Mouse (Mus musculus) thymus, postnatal 14 days (tissue): ENCODE data around the gene Vmn2r85.
"Not testable (repeated sequence)": the region's sequence is repeated elsewhere in the genome, so short reads cannot be mapped to it uniquely, and the experiment has no call there.

Experiments
- DNase-seq: peaks from one replicate; pipeline ENCODE4 v3.0.0; 2021

Vmn2r85 gene

DNA sequence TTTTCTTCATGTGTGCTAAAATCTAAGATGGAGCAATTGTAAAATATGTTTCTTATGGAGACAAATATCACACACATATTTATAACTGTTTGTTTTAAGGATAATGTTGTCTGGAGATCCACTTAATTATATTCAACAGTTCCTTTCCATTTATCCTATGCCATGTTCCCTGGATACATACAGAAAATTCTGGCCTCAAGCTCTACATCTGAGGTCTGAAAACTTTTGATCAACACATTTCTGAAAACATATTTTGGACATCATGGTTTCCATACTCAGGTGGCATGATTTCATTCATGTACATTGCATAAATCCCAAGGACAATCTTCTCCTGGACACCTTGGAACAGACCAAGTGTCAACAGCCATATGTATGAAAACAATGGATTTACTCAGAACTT is at the start of gene Vmn2r85:
Gene Vmn2r85, minus strand, starts transcription at position 101 of the 400 bp plus-strand sequence.
- DNase-seq = not testable (repeated sequence)

DNA sequence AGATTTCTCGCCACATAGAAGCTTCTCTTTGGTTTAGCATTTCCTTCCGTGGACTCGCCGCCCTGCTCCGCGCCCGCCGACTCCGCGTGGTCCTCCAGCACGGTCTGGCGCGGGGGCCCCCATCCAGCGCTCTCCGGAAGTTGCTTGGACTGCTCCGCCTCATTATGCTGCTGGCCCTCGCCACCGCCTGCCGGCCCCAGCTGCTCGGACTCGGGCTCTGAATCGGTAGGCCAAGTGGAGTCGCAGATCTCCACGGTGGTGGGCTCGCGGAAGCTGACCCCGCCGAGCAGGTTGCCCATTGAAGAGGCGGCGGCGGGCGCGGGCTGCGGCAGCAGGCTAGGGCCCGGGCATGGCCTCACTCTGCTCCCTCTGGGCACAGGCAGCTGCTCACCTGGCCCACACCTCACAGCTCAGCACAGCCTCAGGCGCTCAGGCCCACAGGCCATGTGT is 40.8 kb upstream of the Vmn2r85 start:
- no peak for DNase-seq

DNA sequence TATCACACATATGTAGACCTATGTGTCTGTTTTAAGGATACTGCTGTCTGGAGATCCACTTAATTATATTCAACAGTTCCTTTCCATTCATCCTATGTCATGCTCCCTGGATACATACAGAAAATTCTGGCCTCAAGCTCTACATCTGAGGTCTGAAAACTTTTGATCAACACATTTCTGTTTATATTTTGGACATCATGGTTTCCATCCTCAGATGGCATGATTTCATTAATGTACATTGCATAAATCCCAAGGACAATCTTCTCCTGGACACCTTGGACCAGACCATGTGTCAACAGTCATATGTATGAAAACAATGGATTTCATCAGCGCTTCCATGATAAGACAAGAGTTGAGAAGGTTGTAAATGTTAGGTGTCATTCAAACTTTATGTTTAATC is 26.4 kb upstream of the Vmn2r85 start, which contains the start of gene Vmn2r86:
Gene Vmn2r86, minus strand, starts transcription at position 101 of the 400 bp plus-strand sequence.
- not testable (repeated sequence) for DNase-seq

DNA sequence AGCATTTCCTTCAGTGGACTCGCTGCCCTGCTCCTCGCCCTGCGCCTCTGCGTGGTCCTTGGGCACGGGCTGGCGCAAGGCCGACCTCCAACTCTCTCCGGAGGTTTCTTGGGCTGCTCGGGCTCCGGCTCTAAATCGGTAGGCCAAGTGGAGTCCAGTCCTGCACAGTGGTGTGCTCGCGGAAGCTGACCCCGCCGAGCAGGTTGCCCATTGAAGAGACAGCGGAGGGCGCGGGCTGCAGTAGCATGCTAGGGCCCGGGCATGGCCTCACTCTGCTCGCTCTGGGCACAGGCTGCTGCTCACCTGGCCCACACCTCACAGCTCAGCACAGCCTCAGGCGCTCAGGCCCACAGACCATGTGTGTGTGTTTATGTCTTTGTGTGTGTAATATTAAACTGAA is 15.3 kb upstream of the Vmn2r85 start:
- DNase-seq = no peak

DNA sequence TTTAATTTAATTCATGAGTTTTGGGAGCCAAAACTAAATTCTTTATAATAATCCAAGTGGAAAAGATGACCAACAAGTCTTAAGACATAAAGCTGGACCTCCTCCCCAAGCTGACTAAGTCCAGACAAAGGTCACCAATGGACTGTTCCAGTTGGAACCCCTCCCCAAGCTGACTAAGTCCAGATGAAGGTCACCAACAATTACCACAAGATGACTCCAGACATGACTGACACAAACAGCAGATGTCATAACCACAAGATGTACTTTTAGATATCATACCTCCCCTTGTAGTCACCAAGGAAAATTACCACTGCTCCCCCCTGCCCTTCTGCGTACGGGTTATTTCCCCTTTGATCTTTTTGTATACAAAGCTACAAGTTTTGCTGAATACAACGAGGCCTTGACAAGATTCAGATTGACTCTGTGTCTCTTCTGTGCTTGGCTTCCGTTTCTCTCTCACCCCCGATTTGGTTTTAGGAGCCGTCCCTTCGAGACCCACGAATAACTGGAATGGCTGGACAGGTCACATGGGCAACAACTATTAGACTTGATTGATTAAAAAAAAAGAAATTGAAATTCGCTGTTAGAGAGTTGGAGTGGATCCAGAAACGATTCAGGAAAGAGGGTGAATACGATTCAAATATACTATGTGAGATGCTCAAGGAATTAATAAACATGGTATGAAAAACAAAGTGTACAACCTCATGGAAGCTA is 4.8 kb upstream of the Vmn2r85 start:
- not testable (repeated sequence) for DNase-seq

DNA sequence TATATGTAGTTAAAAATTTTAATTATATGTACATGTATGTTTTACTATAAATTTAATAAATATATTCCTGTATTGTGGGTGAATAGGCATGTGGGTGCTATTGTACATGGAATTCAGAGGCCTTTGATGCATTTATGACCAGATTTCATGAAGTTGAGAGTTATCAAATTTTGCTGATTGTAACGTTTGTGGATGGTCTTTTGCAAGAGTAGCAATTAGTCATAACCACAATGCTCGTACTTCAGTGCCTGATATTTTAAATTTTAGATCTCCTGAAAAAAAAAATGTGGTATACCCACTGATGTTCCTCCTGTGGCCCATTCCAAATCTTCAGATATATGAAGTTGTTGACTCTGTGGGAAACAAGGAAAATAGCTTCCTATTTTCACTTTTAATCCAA is 7.1 kb downstream of the Vmn2r85 start:
- not testable (repeated sequence) for DNase-seq

DNA sequence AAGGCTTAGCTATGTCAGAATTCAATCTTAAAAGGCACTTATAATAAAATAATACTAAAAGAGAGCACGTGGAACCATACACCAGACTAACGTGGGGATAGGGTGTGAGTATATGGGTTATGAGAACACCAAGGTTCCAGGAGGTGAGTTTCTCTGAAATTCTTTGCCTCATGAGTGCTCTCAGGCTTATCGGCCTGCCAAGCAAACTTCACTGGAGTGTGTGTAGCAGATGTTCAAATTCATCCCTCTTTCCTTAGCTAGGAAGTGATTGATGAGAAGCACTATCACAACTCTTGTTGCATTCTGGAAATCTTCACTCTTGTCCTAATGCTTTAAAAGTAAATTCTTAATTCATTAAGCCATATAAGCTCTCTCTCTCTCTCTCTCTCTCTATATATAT is 9.1 kb downstream of the Vmn2r85 start:
- DNase-seq = no peak

DNA sequence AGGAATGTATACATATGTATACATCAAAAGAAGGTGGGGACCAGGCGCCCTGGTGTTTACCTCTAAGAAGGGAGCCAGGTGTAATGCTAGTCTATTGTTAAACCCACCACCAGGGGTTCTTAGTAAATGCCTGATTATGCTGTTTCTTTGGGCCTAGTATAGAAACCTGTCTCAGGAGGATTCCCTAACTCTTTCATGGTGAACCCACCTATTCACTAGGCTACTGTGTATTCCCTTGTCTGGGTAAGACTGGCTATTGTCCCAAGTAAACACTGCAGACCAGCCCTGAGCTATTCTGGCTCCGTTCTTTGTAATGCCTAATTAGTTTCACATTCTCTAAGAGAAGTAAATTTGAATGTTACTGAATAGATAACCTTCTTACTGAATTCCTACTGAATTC is 9.5 kb downstream of the Vmn2r85 start:
- not testable (repeated sequence) for DNase-seq

DNA sequence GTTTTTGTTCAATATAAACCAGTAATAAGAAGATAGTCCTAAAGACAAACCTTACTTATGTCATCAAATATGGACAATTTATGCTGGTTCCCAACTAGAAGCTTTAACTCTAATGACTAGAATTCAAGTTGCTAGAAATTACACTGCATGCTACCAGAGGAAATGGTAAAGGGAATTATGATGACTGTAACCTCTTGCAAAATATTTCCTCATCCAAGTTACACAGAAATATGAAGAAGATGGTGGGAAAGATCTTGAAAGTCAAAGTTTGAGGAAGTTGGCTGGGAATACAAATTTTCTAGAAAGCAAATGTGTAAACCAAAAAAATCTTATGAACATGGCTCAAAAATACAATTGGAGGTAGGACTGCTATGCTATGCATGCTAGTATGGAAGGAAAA is 13.2 kb downstream of the Vmn2r85 start:
- not testable (repeated sequence) for DNase-seq

DNA sequence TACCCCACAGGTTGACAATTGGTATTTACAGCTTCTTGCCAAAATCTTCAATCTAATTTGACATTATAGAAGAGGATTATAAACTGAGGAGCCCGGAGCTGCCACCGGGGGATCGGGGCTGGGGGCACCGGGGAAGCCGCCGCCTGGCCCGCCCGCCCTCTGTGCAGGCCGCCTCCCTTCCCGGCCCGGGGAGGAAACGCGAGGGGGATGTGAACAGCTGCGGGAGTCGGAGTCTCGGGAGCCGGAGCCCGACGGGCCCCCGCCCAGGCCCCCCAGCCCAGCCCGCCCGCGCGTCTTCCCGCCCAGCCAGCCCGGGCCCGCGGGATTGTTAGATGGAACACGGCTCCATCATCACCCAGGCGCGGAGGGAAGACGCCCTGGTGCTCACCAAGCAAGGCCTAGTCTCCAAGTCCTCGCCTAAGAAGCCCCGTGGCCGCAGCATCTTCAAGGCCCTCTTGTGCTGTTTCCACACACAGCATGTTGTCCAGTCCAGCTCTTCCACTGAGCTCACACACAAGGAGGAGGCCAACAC is 17.3 kb downstream of the Vmn2r85 start:
- DNase-seq = not testable (repeated sequence)

DNA sequence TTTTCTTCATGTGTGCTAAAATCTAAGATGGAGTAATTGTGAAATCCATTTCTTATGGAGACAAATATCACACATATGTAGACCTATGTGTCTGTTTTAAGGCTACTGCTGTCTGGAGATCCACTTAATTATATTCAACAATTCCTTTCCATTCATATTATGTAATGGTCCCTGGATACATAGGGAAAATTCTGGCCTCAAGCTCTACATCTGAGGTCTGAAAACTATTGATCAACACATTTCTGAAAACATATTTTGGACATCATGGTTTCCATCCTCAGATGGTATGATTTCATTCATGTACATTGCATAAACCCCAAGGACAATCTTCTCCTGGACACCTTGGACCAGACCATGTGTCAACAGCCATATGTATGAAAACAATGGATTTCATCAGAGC is 35.3 kb downstream of the Vmn2r85 start, which contains the start of gene Vmn2r84:
Gene Vmn2r84, minus strand, starts transcription at position 101 of the 400 bp plus-strand sequence.
- DNase-seq = no peak

DNA sequence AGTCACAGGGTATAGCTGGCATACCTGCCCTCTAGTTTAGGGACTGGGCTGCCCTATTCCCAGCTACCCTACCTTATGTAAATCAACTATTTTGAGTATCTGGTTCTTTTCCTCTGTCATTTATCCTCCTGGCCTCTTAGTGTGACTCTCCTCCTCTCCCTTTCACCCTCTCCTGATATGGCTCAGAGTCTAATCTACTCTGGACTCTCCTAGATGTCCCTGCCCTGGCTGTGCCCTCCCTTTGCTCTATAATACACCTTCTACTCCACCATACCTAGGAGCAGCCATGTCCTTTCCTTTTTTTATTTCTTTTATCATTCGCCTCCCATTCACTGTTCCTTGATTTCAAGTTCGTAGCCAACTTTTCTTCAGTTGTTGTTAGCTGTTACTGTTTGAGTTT is 54.4 kb downstream of the Vmn2r85 start:
- no peak for DNase-seq

DNA sequence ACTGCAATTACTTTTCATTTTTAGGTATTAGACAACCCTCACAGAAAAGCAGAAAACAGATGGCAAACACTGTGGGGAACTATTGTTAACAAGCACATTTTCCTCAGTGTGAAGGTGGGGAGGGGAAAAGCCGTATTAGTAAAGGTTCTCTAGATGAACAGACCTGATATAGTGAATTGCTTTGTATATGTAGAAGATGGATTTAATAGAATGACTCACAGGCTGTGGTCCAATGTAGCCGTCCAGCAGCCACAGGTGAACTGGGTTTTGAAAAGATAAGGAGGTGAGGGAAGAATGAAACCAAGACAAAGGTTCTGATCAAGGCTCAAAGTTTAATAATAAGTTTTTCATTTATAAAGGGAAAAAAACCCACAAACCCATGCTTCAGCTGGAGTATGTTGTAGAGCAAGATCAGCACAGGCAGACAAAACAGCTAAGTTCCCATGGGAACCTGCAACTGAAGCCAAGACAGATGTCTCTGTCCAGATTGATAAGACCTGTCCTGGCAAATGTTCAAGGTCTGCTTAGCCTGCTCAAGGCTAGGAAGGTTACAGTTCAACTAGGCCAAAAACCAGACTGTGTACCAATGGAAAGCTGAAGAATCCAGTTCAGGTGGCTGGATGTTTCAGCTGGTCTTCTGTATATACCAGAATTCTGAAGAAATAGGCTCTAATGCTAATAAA is 56.9 kb downstream of the Vmn2r85 start:
- no peak for DNase-seq

DNA sequence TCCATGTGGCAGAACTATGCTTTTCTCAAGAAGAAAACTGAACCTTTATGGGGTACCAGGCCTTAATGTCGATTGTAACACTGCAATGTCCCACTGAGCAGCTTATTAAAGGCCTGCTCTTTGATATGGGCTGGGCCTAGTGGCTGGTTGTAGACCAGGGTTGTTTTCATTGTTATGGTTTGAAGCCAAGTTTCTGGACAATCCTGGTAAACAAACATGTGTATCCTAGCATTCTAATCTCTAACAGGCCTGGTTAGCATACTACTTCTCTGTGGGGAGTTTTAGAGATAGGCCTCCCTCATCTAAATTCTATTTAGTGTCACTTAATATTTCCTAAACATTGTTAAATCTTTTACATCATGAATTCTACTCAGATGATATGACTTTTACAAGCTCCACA is 57.9 kb downstream of the Vmn2r85 start:
- DNase-seq = no peak

DNA sequence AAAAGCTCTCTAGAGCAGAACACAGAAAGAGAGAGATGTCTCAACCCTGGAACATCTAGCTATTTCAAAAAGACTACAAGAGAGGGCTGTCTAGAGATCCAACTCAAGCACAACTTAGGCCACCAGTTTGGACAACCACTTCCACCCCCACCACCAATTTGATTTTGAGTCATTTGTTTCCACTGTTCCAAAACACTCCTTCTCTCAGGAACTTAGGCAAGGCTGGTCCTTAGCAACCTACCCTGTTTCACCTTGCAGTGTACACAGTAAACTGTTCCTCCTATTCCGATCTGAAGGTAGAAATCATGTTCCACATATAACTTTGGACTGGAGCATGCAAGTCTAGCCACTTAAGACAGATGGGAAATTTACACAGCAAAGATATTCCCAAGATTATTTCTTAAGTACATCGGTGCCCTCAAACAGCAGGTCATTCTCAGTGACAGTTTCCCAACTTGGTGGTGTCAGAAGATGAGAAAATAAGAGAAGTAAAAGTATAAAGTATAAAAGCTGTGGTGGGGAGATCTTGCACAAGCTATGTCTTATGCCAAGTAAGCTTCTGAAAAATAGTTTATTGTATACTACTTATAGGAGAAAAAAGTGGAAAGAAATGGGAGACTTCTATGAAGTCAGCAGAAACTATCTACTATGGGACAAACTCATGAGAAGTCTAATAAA is 59.4 kb downstream of the Vmn2r85 start:
- DNase-seq = no peak

DNA sequence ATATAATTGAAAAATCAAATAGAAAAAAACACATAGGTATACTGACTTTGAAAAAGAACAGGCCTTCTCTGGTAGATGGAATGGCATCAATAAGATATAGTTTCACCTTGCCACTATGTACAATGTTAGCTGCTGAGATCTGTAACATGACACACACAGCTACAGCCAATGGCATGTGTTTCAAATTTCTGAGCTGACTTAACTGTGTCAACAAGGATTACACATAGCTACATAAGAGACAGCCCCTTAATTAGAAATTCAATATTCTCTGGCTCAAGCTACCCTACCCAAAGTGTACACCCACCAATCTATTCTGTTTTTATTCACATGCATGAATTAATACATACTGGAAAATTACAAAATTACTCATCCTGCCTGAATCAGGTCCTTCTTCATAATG is 61.1 kb downstream of the Vmn2r85 start:
- no peak for DNase-seq

DNA sequence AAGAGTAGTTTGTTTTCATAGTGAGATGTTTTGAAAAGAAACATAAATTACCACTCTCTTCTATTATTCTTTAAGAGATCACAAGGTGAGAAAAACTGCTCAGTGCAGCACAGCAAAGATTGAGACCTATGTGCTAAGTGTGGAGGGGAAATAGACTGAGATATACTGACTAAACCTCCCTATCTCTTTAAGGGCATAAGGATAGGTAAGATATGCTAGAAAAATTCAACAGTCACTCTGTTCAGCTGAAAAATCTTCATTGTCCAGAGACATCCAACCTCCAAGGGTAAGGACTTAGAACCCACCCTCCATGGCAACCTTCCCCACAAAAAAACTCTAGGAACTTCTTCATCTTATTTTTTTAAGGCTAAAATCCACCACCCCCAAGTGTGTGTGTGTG is 64.7 kb downstream of the Vmn2r85 start:
- no peak for DNase-seq
